Mouse (Mus musculus) C2C12 (cell line): ENCODE measurements around the gene Tmem203.

Experiments
- CTCF ChIP-seq: IDR thresholded peaks from one replicate; pipeline ENCODE4 v1.5.1; 2011; ENCODE audit not compliant: control insufficient read depth, insufficient read depth, insufficient read length
- MYOG ChIP-seq: IDR thresholded peaks from one replicate; pipeline ENCODE4 v1.6.1; 2011; ENCODE audit not compliant: control insufficient read depth, insufficient read length; ENCODE audit errors: extremely low read depth

- TF ChIP-seq CTCF (no peak), MYOG (no peak)
These were observed 17.3 kb downstream of the Tmem203 start for GRCm38 (mm10) chr2:25272515-25272914.
